Mouse (Mus musculus): ENCODE data around the gene Myl6b. TPM values are rescaled to one million over a fixed set of nuclear protein-coding genes. Genes with fewer than 3 reads are reported as not detected.

Gene Myl6b
- 0.55 TPM in 1 of 2 replicates, not detected in the other for total RNA-seq (2017)

- peak; percentile 75 for ATAC-seq (replicated peaks; ENCODE audit: low read depth, poor library complexity, severe bottlenecking)
Observed at GRCm38 (mm10) chr10:128498590-128498989, at the start of gene Myl6b. Myl6b (minus strand) TSS chr10:128498685.

DNA sequence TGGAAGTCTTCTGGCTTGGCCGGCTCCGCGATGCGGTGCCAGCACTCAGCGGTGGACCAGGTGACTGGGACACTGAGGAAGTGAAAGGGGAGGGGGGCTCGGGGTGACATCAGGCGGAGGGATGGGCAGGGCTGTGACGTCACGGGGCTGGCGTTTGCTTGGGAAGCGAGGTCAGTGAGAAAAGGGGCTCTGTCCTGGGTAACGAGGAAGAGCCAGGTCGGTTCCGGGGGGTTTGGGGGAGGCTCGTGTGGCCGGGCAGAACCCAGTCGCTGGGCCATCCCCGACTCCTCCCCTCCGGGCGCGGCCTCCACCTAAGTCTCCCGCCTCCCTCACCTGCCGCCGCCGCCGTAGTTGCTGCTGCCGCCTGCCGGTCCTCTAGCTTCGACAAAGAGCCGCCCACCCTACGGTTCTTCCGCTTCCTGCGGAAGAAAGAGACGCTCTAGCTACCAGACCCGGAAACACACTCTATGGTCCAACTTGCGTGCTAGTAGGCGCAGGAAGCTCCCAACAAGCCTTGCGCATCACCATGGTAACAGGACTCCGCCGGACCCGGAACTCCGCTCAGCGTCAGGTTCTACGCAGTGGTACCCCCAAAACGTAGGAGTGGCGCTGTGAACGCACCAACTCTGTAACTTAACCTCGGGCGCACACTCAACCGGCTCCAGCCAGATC, 49.0 kb upstream of the Myl6b start, which contains the start of gene Zc3h10:
Gene Zc3h10, minus strand, starts transcription at position 414 of the 672 bp plus-strand sequence.
- peak; percentile 72 for ATAC-seq (replicated peaks; ENCODE audit: low read depth, poor library complexity, severe bottlenecking)

DNA sequence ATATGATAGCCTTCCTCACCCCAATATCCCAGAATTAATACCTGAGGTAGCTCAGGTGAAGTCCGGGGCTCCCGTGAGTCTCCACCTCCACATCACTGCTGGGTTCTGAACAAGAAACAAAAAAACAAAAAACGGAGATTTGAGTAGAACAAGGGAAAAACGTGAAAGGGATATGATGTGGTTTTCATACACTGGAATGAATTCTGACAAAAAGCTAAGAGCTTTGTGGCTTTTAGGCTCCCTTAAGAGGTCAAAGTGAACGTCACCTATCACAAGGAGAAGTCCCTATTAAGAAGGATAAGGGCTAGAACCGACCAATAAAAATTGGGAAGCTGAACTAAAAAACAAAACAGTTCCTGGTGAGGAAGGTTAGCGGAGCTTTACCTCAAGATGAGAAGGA, 48.3 kb upstream of the Myl6b start:
- ATAC-seq (replicated peaks; ENCODE audit: low read depth, poor library complexity, severe bottlenecking): no peak

- ATAC-seq (replicated peaks; ENCODE audit: low read depth, poor library complexity, severe bottlenecking): 0 out of 2 replicates have a peak, but pooled peaks have one; percentile 16
Observed at GRCm38 (mm10) chr10:128546361-128546760, 47.9 kb upstream of the Myl6b start.

DNA sequence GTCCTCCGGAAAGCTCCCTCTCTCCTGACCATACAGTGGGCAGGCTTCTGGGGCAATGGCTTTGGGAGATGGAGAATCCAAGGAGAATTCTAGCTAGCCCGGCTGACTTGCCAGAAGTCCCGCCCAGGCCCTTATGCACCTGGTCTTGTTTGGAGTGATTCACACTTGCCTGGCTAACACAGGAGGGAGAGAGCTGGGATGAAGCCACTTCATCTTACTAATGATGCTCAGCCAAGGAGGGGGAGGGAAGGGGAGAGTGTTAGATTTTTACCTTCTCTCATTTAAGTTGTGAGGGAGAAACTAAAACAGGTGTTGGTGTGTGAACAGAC, 47.0 kb upstream of the Myl6b start:
- no peak for ATAC-seq (replicated peaks; ENCODE audit: low read depth, poor library complexity, severe bottlenecking)

GRCm38 (mm10) chr10:128544674-128545569, 46.4 kb upstream of the Myl6b start:
- no peak for ATAC-seq (replicated peaks; ENCODE audit: low read depth, poor library complexity, severe bottlenecking)

- no peak for ATAC-seq (replicated peaks; ENCODE audit: low read depth, poor library complexity, severe bottlenecking)
Observed at GRCm38 (mm10) chr10:128544151-128544657, 45.7 kb upstream of the Myl6b start.

- no peak for ATAC-seq (replicated peaks; ENCODE audit: low read depth, poor library complexity, severe bottlenecking)
Observed at GRCm38 (mm10) chr10:128543100-128543499, 44.6 kb upstream of the Myl6b start.

DNA sequence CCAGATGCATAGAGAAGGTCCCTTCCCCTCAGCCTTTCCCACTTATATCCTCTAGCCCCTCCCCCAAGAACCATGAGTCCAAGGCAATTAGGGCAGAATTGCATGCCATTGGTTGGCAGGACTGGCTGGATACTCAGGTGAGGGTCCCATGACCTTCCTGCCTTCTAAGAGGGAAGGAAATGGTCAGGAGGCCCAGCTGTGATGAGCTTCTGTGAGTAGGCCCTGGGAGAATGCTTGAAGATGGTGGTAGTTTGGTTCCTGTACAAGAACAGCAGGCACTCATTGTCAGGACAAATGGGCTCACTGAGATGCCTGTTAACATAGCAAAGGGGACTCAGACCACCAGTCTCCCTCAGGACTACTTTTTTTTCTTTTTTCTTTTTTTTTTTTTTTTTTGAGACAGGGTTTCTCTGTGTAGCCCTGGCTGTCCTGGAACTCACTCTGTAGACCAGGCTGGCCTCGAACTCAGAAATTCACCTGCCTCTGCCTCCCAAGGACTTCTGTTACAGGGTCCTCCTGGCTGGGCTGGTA, 39.9 kb upstream of the Myl6b start:
- ATAC-seq (replicated peaks; ENCODE audit: low read depth, poor library complexity, severe bottlenecking): no peak

DNA sequence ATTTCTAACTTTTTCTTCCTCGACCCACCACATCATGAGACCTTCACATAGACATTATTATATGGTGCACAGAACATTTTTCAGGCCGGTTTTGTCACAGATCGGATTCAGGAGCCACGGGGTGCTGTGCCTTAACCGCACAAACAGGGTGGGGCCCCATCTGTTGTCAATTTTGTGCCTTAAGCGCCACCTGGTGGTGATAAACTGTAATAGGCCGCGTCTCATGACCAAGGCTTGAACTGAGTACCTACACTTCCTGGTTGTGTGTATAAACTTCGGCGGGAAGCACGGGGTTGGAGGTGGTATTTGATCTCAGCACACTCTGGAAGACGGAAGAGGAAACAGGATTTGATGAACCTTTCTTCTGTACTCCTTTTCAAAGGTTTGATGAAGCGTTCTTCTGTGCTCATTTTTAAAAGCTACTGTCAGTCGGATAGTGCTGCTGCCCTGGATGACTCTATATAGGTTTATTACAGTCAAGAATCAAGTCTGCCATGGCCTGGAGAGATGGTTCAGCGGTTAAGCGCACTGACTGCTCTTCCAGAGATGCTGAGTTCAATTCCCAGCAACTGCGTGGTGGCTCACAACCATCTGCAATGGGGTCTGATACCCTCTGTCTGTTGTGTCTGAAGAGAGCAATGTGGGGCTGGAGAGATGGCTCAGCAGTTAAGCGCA, 37.9 kb upstream of the Myl6b start:
- peak; percentile 98 for ATAC-seq (replicated peaks; ENCODE audit: low read depth, poor library complexity, severe bottlenecking)

DNA sequence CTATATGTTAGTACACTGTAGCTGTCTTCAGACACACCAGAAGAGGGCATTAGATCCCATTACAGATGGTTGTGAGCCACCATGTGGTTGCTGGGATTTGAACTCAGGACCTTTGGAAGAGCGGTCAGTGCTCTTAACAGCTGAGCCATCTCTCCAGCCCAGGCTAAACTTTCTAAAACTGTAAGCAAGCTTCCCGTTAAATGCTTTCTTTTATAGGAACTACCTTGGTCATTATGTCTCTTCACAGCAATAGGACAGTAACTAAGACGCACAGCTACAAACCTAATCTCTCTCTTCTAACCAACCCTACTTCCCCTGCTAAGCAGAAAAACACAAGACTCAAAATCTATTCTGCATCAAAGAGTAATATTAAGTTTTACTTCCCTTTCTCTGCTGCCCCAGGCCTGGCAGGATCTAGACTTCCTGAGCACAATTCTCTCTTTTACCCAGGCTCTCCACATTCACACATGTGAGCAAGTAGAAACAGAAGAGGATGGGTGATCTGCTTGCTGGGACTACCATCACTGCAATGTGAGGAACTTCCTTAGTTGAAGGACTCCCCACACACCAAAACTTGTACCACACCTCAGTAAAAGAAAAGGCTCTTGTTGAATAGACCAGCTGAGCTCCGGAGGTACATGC, 37.3 kb upstream of the Myl6b start:
- peak; percentile 72 for ATAC-seq (replicated peaks; ENCODE audit: low read depth, poor library complexity, severe bottlenecking)

DNA sequence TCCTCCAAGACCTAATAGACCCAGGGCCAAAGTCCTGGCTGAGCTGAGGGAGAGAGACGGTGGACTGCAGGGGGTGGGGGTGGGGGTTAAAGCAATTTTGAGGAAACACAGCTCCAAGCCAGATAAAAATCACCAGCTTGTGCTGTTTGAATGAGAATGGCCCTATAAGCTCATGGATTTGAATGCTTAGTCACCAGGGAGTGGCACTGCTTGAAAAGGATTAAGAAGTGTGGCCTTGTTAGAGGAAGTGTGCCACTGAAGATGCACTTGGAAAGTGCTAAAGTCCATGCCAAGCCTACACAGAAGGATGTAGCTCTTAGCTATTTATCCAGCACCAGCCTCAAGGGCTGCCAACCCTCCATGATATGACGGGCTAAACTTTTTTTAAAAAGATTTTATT, 36.7 kb upstream of the Myl6b start:
- no peak for ATAC-seq (replicated peaks; ENCODE audit: low read depth, poor library complexity, severe bottlenecking)

DNA sequence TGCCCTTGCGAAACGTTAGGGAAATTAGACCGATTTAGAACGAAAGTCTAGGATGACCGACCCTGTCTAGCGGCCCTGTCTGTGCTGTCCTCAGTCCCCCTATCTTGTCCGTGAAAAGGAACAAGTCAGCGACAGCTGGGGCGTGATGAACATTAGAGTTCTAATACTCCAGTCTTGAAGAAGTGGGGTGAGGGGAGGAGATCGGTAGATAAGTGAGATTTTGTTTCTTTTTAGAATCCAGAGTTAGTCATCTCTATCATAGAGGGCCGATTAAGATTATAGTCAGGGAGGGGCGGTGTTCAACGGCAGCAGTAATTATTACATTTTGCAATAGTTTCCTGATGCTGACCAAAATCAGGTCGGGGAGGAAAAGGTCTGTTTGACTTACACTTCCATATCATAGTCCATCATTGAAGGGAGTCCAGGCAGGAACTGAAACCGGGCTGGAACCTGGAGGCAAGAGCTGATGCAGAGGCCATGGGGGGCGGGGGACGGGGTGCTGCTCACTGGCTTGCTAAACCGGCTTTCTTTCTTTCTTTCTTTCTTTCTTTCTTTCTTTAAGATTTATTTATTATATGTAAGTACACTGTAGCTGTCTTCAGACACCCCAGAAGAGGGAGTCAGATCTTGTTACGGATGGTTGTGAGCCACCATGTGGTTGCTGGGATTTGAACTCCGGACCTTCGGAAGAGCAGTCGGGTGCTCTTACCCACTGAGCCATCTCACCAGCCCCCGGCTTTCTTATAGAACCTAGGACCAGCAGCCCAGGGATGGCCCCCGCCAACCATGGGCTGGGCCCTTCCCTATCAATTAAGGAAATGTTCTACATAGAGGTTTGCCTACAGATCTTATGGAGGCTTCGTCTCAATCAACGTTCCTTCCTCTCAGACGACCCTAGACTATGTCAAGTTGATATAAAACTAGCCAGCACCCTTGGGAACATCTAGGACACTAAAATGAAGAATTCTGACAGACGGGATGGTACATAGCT, 28.2 kb upstream of the Myl6b start:
- ATAC-seq (replicated peaks; ENCODE audit: low read depth, poor library complexity, severe bottlenecking): peak; percentile 8

DNA sequence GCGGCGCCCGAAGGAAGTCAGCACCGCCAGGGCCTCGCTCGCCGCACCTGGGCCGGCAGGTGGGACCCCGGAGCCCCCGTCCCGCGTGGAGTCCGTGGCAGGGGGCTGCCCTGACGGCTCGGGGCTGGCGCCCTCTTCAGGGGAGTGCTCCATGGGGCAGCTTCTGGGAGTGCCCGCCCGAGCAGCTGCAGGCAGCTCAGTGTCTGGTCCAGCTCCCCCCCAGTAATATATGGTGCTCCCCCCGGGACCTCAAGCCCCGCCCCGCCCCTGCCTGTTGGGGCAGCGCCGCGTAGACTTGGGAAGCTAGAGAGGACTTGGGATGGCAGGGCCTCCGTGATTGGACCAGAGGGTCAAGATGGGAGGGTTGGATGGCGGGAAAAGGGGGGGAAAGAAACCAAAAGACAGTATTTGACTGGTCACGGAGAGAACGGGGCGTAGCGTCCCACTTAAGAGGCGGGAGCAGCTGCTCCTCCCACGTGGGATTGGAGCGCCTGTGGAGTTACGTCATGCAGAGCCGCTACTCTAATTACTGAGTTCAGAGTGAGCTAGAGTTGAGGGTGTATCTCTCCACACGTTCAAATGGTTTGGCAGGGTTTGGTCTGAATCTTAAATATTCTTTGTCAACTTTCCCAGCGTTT, 27.3 kb upstream of the Myl6b start, which contains the start of gene Esyt1:
Gene Esyt1, minus strand, starts transcription at position 201 of the 638 bp plus-strand sequence.
- peak; percentile 81 for ATAC-seq (replicated peaks; ENCODE audit: low read depth, poor library complexity, severe bottlenecking)

DNA sequence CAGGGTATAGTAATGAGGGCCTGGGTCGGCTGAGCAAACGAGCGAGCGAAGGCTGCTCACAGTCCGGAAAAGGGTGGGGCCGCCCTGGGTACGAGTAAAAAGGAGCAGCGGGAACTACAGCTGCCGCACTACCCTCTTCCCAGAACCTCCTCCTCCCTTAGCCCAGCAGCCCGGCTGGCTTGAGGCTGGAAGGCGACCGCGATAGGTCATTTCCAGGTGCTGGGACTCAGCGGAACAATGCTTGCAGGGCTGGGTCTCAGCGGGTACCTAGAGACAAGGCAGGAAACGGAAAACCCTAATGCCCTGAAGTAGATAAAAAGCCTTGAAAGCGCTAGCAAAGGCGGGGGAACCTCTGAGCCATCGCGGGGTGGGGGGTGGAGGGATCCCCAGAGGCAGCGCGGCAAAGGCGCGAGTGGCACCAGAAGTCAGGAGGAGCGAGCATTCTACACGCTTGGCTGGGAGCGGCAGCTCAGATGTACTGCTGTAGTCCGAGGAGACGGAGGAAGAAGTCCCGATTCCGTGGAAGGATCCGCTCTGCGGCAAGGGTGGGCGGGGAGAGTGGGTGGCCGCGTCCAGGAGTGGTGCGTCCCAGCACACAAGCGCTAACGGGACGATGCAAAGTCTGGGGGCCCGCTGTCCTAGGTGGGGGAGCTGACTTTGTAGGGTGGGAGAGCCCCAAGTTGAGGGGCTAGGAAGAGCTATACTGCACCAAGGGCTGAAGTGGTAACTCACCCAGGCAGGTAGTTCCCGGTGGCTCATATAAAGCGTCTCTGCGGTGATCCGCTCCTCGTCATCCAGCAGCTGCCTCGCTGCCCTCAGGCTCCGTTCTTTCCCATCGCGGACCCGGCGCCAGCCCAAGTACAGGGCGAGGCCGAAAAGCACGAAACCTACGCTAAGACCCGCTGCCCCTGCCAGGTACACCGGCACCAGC, 26.5 kb upstream of the Myl6b start:
- ATAC-seq (replicated peaks; ENCODE audit: low read depth, poor library complexity, severe bottlenecking): peak; percentile 45

DNA sequence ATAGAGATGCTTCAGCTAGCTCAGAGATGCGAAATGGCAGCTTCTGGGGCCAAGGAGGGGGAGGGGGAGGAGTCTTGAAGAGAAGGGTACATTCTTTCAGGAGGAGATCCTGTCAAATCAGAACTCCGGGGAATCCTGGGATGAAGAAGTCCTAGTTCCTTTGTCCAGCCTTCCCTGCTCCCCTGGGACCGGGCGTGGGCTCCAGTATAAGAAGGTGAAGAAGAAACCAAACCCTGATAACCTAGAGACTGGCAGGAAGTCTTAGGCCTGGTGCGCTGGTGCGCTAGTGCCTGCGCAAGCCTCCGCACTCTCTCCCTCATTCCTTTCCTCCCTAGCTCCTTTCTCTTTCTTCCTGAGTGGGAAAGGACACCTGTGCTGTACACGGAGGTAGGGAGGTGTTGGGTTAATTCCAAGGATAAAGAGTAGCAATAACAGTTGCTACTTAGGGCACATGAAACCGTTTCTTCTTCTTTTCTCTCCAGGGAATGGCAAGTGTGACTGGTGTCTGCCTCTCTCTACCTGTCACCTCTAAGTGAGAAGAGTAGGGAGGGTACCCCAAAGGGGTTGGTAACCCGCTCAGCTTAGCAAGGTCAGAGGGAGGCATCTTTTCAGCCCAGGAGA, 25.7 kb upstream of the Myl6b start:
- no peak for ATAC-seq (replicated peaks; ENCODE audit: low read depth, poor library complexity, severe bottlenecking)

GRCm38 (mm10) chr10:128522351-128522750, 23.9 kb upstream of the Myl6b start:
- ATAC-seq (replicated peaks; ENCODE audit: low read depth, poor library complexity, severe bottlenecking): no peak

All from common myeloid progenitor, adult 5-6 weeks (primary cell).